Mouse (Mus musculus) lung, embryonic 16.5 days (tissue): ENCODE measurements around the gene Rit1. TPM values are rescaled to one million over a fixed set of nuclear protein-coding genes. Genes with fewer than 3 reads are reported as not detected.

Experiments
- polyA plus RNA-seq: library from polyadenylated mRNA; unstranded; fragments of >200 nt; fragmentation: Nextera tagmentation; extraction: Ambion mirVana; gene quantifications from 2 replicates; pipeline ENCODE4 v1.2.1, GENCODE M21; 2015

Gene Rit1
- polyA plus RNA-seq, 1 experiment from 2014 or later, result 58.9 TPM

Other genes with a start within 250 kb of the Rit1 start
- gene Lmna, start 206.9 kb upstream of the Rit1 start, polyA plus RNA-seq, result 148 and 150 TPM in 2 replicates
- 13.1 and 13.5 TPM in 2 replicates for gene Mex3a, start 184.4 kb upstream of the Rit1 start, polyA plus RNA-seq
- gene Rab25, start 168.5 kb upstream of the Rit1 start, polyA plus RNA-seq, result 48.0 and 61.2 TPM in 2 replicates
- 169 and 183 TPM in 2 replicates for gene Lamtor2, start 163.8 kb upstream of the Rit1 start, polyA plus RNA-seq
- gene Ubqln4, start 163.1 kb upstream of the Rit1 start, polyA plus RNA-seq, result 39.3 and 41.8 TPM in 2 replicates
- gene Ssr2, start 141.0 kb upstream of the Rit1 start, polyA plus RNA-seq, result 354 and 367 TPM in 2 replicates
- 123 and 125 TPM in 2 replicates for gene Arhgef2, start 110.9 kb upstream of the Rit1 start, polyA plus RNA-seq
- gene Rxfp4, start 63.7 kb upstream of the Rit1 start, polyA plus RNA-seq, result not detected in 2 replicates
- gene Khdc4, start 31.0 kb upstream of the Rit1 start, polyA plus RNA-seq, result 82.1 and 86.2 TPM in 2 replicates
- 8.0 and 8.1 TPM in 2 replicates for gene Syt11, start 58.3 kb downstream of the Rit1 start, polyA plus RNA-seq
- 10.0 and 10.7 TPM in 2 replicates for gene Gon4l, start 118.4 kb downstream of the Rit1 start, polyA plus RNA-seq
- 37.9 and 41.6 TPM in 2 replicates for gene Msto1, start 197.2 kb downstream of the Rit1 start, polyA plus RNA-seq
- gene Ash1l, start 233.8 kb downstream of the Rit1 start, polyA plus RNA-seq, result 19.4 and 20.6 TPM in 2 replicates
- 126 and 130 TPM in 2 replicates for gene Dap3, start 234.3 kb downstream of the Rit1 start, polyA plus RNA-seq